Mouse (Mus musculus) lung, adult 2 months (tissue): ENCODE results near the gene Slc25a40. TPM values are rescaled to one million over a fixed set of nuclear protein-coding genes. Genes with fewer than 3 reads are reported as not detected.

Experiments
- DNase-seq: peaks from one replicate; pipeline ENCODE4 v3.0.0; 2022
- H3K4me1 ChIP-seq: fragments of 200-500 bp; 2 replicates; pipeline ENCODE4 v1.6.1; 2011; ENCODE audit warnings: low read length; ENCODE audit not compliant: control insufficient read depth, insufficient read depth
- H3K4me3 ChIP-seq: fragments of 200-500 bp; replicated peaks from 2 replicates; pipeline ENCODE3; 2011; ENCODE audit warnings: low read depth, mild to moderate bottlenecking, control low read depth, low read length; ENCODE audit errors: extremely low read depth
- CTCF ChIP-seq: fragments of 200-500 bp; IDR thresholded peaks from 2 replicates; pipeline ENCODE4 v1.5.1; 2011; ENCODE audit warnings: mild to moderate bottlenecking, low read length, control low read depth; ENCODE audit not compliant: insufficient read depth
- POLR2A ChIP-seq: fragments of 200-500 bp; IDR thresholded peaks from 2 replicates; pipeline ENCODE4 v1.6.1; 2011; ENCODE audit warnings: low read depth, mild to moderate bottlenecking, control low read depth, low read length, borderline replicate concordance; ENCODE audit errors: extremely low read depth
- WGBS: fragments of 180-500 bp; shearing (Covaris S2); methylation state at CpG from one replicate; pipeline ENCODE4 v1.1.7; 2018; 5-methylcytosine and 5-hydroxymethylcytosine counted together
- polyA plus RNA-seq: library from polyadenylated mRNA; depleted of rRNA; stranded (reverse); fragments of >200 nt; gene quantifications from 2 replicates; pipeline ENCODE4 v1.2.3, GENCODE M21; 2012; rRNA removed

Gene Slc25a40
- polyA plus RNA-seq, 1 experiment: 2.2 TPM

- WGBS: 29% methylated on average over 6 of the region's 6 CpGs
- no peak for TF ChIP-seq CTCF
- no peak for TF ChIP-seq POLR2A
- DNase-seq: no peak
- Histone ChIP-seq H3K4me3 (no peak overlapping the region), H3K4me1 (no peaks in the 10 kb centered on the region)
Measured at GRCm38 (mm10) chr5:8489471-8490110, 66.9 kb downstream of the Slc25a40 start.

DNA sequence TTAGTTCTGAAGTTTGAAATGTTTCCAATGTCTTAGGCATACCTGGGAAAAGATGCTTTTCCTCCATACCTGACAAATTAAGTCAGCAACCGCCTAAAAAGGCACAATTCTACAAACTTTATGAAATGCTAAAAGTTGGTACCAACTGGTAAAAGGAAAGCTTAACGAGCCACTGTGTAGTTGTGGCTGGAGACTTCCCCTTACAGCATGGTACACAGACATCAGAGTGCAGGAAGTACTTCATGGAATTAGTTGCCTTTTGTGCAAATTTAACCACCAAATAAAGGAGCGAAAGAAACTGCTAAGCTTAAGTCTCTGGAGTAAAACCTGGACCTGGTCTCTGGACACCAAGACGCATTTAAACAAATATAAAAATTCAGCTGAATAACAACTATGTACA is 69.1 kb downstream of the Slc25a40 start:
- 66% methylated on average over 4 of the region's 4 CpGs for WGBS
- TF ChIP-seq CTCF: no peak
- TF ChIP-seq POLR2A: no peak
- no peaks in the 10 kb centered on the region for H3K4me1 ChIP-seq
- H3K4me3 ChIP-seq: no peak overlapping the region
- no peak for DNase-seq

Other genes with a start within 250 kb of the Slc25a40 start
- gene Adam22, start 54.7 kb upstream of the Slc25a40 start, polyA plus RNA-seq: 3.1 and 3.2 TPM in 2 replicates
- gene Dbf4, start 134 bp upstream of the Slc25a40 start, polyA plus RNA-seq: 1.8 TPM in 2 replicates
- 0.25 and 0.35 TPM in 2 replicates for gene Rundc3b, start 200.1 kb downstream of the Slc25a40 start, polyA plus RNA-seq
- 12.8 and 15.4 TPM in 2 replicates for gene Abcb1a, start 237.2 kb downstream of the Slc25a40 start, polyA plus RNA-seq